Mouse (Mus musculus) kidney, postnatal 0 days (tissue): ENCODE data around the gene Ssrp1. TPM values are rescaled to one million over a fixed set of nuclear protein-coding genes. Genes with fewer than 3 reads are reported as not detected.

Experiments used
- ATAC-seq: fragments of 200-750 bp; cut with Nextera tagmentation; replicated peaks from 2 replicates; pipeline ENCODE4 v1.8.0; 2017; ENCODE audit warnings: low read depth, moderate number of reproducible peaks, moderate TSS enrichment, moderate library complexity; ENCODE audit not compliant: low FRiP score
- DNase-seq: peaks from one replicate; pipeline ENCODE4 v3.0.0-alpha.2; 2016; ENCODE audit warnings: low spot score
- H3K27ac ChIP-seq: fragments of 300-500 bp; sonication (generic); 2 replicates; pipeline ENCODE4 v1.5.1; 2014; ENCODE audit warnings: mild to moderate bottlenecking
- H3K27me3 ChIP-seq: fragments of 300-500 bp; sonication (generic); 2 replicates; pipeline ENCODE4 v1.6.1; 2014; ENCODE audit warnings: low read length, mixed read lengths; ENCODE audit not compliant: insufficient read depth
- H3K36me3 ChIP-seq: fragments of 300-500 bp; sonication (generic); 2 replicates; pipeline ENCODE4 v1.6.1; 2014; ENCODE audit warnings: low read length, mixed read lengths; ENCODE audit not compliant: insufficient read depth
- H3K4me1 ChIP-seq: fragments of 300-500 bp; sonication (generic); replicated peaks from 2 replicates; pipeline ENCODE4 v1.6.1; 2014; ENCODE audit warnings: antibody characterized with exemption, low read length, mixed read lengths; ENCODE audit not compliant: insufficient read depth
- H3K4me2 ChIP-seq: fragments of 300-500 bp; sonication (generic); 2 replicates; pipeline ENCODE4 v1.6.1; 2014; ENCODE audit warnings: mild to moderate bottlenecking, low read length, moderate library complexity, mixed read lengths
- H3K4me3 ChIP-seq: fragments of 300-500 bp; sonication (generic); replicated peaks from 2 replicates; pipeline ENCODE4 v1.5.1; 2014; ENCODE audit warnings: low read depth, low read length
- H3K9ac ChIP-seq: fragments of 300-500 bp; sonication (generic); 2 replicates; pipeline ENCODE4 v1.6.1; 2014; ENCODE audit warnings: low read depth, low read length
- H3K9me3 ChIP-seq: fragments of 300-500 bp; sonication (generic); replicated peaks from 2 replicates; pipeline ENCODE4 v1.6.1; 2016; ENCODE audit warnings: low read length, inconsistent platforms, mixed read lengths
- CTCF ChIP-seq: IDR thresholded peaks from 2 replicates; pipeline ENCODE4 v1.5.1; 2016; ENCODE audit warnings: antibody characterized with exemption, low read depth, mild to moderate bottlenecking, moderate library complexity
- WGBS: fragments of 180-500 bp; shearing (Covaris S2); extraction: QIAGEN DNeasy Blood & Tissue Kit; methylation state at CpG from one replicate; pipeline ENCODE4 v1.1.7; 2014; 5-methylcytosine and 5-hydroxymethylcytosine counted together
- polyA plus RNA-seq: library from polyadenylated mRNA; unstranded; fragments of >200 nt; fragmentation: Nextera tagmentation; extraction: Ambion mirVana; gene quantifications from 2 replicates; pipeline ENCODE4 v1.2.1, GENCODE M21; 2015

The Ssrp1 gene
- polyA plus RNA-seq, 1 experiment from 2014 or later = 167 TPM

- no peaks in the 10 kb centered on the region for H3K9me3 ChIP-seq
Measured at GRCm38 (mm10) chr2:85013826-85014587, 23.0 kb upstream of the Ssrp1 start.

GRCm38 (mm10) chr2:85014588-85014982, 22.4 kb upstream of the Ssrp1 start:
- Histone ChIP-seq H3K9me3 (no peaks in the 10 kb centered on the region), H3K27ac (no peak overlapping the region), H3K9ac (no peak overlapping the region), H3K4me3 (no peak overlapping the region), H3K4me2 (no peak overlapping the region), H3K36me3 (no peaks in the 10 kb centered on the region), H3K4me1 (no peaks in the 10 kb centered on the region), H3K27me3 (no peaks in the 10 kb centered on the region)
- no peak for DNase-seq
- 32% methylated on average over 3 of the region's 3 CpGs for WGBS
- ATAC-seq = no peak
- TF ChIP-seq CTCF = no peak

More at GRCm38 (mm10) chr2:85013826-85014587, 23.0 kb upstream of the Ssrp1 start:
- 74% methylated on average over 5 of the region's 5 CpGs for WGBS
- ATAC-seq (no peak), DNase-seq (no peak)
- no peaks in the 10 kb centered on the region for H3K4me1 ChIP-seq
- H3K27ac ChIP-seq = no peak overlapping the region
- no peak overlapping the region for H3K9ac ChIP-seq
- H3K27me3 ChIP-seq = no peaks in the 10 kb centered on the region
- H3K4me2 ChIP-seq = no peak overlapping the region
- TF ChIP-seq CTCF = 0 out of 2 replicates have a peak, but pooled peaks have one; percentile 7
- no peaks in the 10 kb centered on the region for H3K36me3 ChIP-seq
- no peak overlapping the region for H3K4me3 ChIP-seq

DNA sequence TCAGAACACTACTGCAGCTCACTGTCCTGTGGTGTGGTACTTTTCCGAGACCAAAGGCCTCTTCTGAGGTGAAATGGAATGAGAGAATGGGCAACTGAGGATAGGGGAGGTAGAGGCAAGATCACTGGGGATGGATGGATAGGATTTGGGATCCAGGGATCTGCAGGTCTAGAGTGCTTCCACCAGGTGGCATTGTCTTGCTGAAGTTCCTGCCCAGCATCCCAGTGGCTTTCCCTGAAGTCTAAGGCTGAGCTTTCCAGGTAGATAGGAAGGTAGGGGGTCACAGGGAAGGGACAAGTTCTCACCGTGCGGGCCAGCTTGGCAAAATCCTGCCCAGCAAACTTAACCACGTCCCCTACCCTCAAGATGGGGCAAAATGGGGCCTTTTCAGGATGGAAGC, 15.0 kb upstream of the Ssrp1 start:
- TF ChIP-seq CTCF = peak; percentile 78
- no peaks in the 10 kb centered on the region for H3K27me3 ChIP-seq
- peak; percentile 68 for DNase-seq
- H3K9me3 ChIP-seq = no peaks in the 10 kb centered on the region
- peak; percentile 49; the same call in 1 of the 2 replicates for ATAC-seq
- no peak overlapping the region for H3K4me2 ChIP-seq
- H3K9ac ChIP-seq = no peak overlapping the region
- no peaks in the 10 kb centered on the region for H3K4me1 ChIP-seq
- H3K27ac ChIP-seq = no peak overlapping the region
- no peak overlapping the region for H3K4me3 ChIP-seq
- 25% methylated on average over 4 of the region's 4 CpGs for WGBS
- H3K36me3 ChIP-seq = no peaks in the 10 kb centered on the region

GRCm38 (mm10) chr2:85026178-85026577, 10.9 kb upstream of the Ssrp1 start:
- no peak overlapping the region for H3K9ac ChIP-seq
- TF ChIP-seq CTCF = no peak
- no peaks in the 10 kb centered on the region for H3K4me1 ChIP-seq
- DNase-seq = no peak
- ATAC-seq = no peak
- WGBS = 78% methylated on average over 3 of the region's 3 CpGs
- H3K4me3 ChIP-seq = no peak overlapping the region
- H3K4me2 ChIP-seq = no peak overlapping the region
- H3K9me3 ChIP-seq = no peaks in the 10 kb centered on the region
- no peak overlapping the region for H3K27ac ChIP-seq
- H3K27me3 ChIP-seq = no peaks in the 10 kb centered on the region
- H3K36me3 ChIP-seq = no peaks in the 10 kb centered on the region

DNA sequence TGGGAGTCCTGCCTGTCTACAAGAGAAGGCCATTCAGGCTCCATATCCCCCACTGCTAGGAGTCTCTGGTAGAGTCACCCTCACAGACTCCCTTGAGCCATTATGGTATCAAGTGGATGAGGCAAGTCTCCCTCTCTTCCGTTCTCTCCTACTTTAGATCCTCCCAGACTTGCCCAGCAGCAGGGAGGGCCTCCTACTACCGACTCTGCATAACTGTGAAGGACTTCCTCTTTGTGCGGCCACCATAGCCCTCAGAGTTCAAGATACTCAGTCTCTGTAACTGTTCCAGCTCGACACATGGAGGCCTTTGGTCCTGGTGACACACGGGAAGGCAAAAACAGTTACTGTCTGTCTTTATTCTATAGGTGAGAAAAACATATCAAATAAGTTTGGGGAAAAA, 9.8 kb upstream of the Ssrp1 start:
- Histone ChIP-seq H3K9me3 (no peaks in the 10 kb centered on the region), H3K36me3 (no peaks in the 10 kb centered on the region), H3K9ac (no peak overlapping the region), H3K4me2 (no peak overlapping the region), H3K27me3 (no peaks in the 10 kb centered on the region), H3K27ac (no peak overlapping the region), H3K4me3 (no peak overlapping the region), H3K4me1 (no peaks in the 10 kb centered on the region)
- no peak for TF ChIP-seq CTCF
- DNase-seq = no peak
- WGBS = 72% methylated on average over 5 of the region's 5 CpGs
- no peak for ATAC-seq

DNA sequence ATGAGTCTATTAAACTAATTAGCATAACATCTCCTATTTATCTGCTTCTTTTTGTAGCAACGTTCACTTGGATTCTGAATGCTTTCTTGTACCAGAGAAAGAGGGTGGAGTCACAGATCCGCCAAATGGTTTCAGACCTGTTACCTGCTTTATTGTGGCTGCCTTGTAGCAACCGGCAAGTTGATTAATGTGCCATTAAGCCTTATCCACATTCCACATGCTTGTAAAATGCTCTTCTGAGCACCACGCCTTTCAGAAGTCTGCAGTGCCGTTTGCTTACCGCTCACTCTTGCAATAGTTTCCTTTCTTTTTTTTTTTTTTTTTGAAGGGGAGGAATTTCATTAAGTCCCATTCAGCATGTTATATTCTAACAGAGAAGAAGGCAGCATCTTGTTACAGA, 7.1 kb upstream of the Ssrp1 start:
- no peak for TF ChIP-seq CTCF
- WGBS = 14% methylated on average over 6 of the region's 6 CpGs
- H3K36me3 ChIP-seq = no peaks in the 10 kb centered on the region
- no peaks in the 10 kb centered on the region for H3K9me3 ChIP-seq
- H3K9ac ChIP-seq = no peak overlapping the region
- H3K4me1 ChIP-seq = no peaks in the 10 kb centered on the region
- DNase-seq (peak; percentile 14), ATAC-seq (no peak)
- H3K4me3 ChIP-seq = no peak overlapping the region
- no peak overlapping the region for H3K4me2 ChIP-seq
- no peak overlapping the region for H3K27ac ChIP-seq
- no peaks in the 10 kb centered on the region for H3K27me3 ChIP-seq
